Mouse (Mus musculus) hematopoietic stem cell, adult 5-6 weeks (primary cell): ENCODE measurements around the gene Lrit3. TPM values are rescaled to one million over a fixed set of nuclear protein-coding genes. Genes with fewer than 3 reads are reported as not detected.

Experiments used
- ATAC-seq, 2 experiments: fragments of 125-278 bp in 1 of 2; replicated peaks in 1 of 2; 2 replicates each; pipeline ENCODE4 v1.8.0; 2016 to 2017; ENCODE audit warnings: inconsistent platforms in 2 of 2, mild to moderate bottlenecking in 2 of 2, moderate number of reproducible peaks in 2 of 2, low read depth in 1 of 2, moderate TSS enrichment in 1 of 2; ENCODE audit not compliant: low FRiP score in 2 of 2, poor library complexity in 2 of 2, severe bottlenecking in 2 of 2, insufficient read depth in 1 of 2, low TSS enrichment in 1 of 2
- total RNA-seq: library from RNA; stranded (forward); fragments of 172-1452, 232-1000 nt; gene quantifications from 2 replicates; pipeline ENCODE4 v1.2.3, GENCODE M21; 2017

Gene Lrit3
- not detected in 2 replicates for total RNA-seq

DNA sequence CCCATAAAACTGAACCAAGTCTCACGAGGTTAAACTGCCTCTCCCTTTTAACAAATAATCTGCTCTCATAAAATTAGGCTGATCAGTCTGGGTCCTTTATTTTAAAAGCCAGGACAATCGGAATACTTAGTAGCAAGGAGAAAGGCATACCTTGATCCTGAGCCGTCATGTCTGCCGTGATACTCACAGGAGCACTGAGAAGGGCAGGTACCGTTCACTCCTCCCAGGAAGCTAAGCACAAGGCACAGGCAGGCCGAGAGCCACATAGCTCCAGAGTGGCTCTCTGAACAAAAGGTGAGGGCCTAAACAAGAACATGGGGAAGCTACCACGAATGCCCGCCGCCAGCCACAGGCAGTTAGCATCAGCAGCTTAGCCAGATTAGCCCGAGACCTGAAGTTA lies at the start of gene Lrit3:
Gene Lrit3, minus strand, starts transcription at position 266 of the 400 bp plus-strand sequence.
- no peak for ATAC-seq

DNA sequence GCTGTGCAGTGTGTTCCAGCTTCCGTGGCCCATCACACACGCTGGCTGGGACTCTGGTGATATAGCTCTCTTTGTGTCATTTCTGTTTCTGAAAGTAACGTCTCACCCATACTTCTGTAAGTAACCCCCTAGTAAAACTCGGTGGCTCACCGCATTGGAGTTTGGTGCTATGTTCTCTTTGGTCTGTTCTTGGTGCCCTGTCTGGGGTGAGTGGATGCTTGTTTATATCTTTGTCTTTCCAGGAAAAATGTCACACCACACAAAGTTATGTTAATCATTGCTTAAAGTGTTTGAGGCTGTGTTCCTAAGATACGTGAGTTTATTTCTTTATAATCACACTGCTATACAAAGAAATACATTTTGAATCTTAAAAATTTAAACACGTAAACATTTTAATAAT lies 43.0 kb upstream of the Lrit3 start:
- no peak for ATAC-seq

DNA sequence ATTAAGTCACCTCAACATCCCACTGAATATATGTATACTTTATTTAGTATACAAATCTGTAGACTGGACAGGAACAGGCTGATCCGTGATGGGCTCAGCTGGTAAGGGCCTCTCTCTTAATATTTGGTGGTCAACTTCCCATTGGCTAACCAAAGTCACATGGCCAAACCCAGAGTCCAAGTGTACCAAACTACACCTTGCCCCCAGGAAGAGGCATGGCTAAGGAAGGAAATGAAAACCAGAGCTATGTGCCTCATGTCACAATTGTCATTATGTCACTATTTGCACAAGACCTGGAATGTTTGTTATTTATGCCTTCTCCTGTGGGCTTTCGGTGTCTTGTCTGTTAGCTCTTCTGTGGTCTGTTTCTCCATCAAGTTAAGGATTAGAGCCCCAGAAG lies 42.0 kb upstream of the Lrit3 start:
- ATAC-seq: no peak

- no peak for ATAC-seq
Measured at GRCm38 (mm10) chr3:129838017-129838416, 34.2 kb upstream of the Lrit3 start.

DNA sequence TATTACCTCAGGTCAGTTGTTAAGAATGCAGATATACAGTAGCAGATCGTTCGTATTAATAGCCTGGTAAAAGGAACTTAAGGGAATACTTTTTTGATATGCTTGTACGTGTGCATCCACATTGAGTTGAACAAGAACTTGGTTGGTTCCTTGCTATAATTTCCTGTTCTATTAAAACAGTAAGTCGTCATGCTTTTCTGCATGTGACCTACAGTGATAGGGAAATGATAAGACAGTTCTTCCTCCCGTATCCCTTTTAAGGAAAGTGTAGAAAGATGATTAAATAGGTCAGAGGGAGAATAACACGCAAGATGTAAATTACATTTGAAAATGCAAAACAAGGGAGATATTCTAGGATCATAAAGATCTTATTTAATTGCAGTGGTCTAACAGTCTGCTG lies 33.1 kb upstream of the Lrit3 start:
- ATAC-seq: no peak

- no peak for ATAC-seq
Measured at GRCm38 (mm10) chr3:129836051-129836697, 32.3 kb upstream of the Lrit3 start.

DNA sequence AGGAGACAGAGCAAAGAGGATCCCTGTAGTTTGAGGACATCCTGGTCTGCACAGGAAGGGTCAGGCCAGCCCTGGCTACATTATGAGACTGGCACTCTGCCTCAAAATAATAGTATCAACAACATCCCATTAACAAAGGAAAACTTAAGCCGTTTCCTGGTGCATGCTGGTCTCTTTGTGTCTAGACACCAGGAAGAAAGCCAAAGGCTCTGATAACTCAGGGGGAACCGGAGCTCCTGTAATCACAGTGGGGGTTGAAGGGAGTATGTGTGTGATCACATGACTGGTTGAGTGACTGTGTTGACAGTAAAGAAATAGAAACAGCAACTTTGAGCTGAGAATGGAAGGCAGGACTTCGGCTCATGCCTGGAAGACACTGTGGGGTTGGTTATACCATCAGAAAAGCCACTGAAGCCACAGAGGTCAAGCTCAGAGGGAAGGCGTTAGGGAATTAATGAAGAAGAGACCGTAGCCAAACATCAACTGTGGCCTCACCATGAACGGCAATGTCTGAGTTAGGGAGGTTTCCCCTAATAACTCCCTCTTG lies 31.6 kb upstream of the Lrit3 start, which contains the start of gene Cfi:
Gene Cfi, plus strand, starts transcription at position 497 of the 547 bp plus-strand sequence.
- ATAC-seq: no peak

GRCm38 (mm10) chr3:129831035-129831568 lies 27.3 kb upstream of the Lrit3 start, which contains the start of gene Gar1:
TSS of gene Gar1 (minus strand) at chr3:129831396.
- ATAC-seq: peak; percentile 92

DNA sequence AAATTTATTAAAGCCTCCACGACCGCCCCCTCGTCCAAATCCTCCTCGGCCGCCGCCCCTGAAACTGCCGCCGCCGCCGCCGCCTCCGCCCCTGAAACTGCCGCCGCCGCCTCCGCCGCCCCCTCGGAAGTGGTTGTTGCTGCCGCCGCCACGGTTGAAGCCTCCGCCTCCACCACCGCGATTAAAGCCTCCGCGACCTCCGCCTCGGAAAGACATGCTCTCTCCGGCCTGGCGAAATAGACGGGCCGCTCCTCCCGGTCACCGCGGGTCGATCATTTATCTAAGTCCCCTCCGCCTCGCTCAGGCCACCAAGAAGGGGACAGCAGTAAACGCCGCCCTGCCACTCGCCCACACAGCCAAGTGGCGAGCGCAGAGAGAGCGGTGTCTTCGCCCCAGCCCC lies 26.8 kb upstream of the Lrit3 start:
- ATAC-seq: peak in 1 of 2 experiments; percentile 19; a peak in 2 of 4 replicates

- ATAC-seq: no peak
Measured at GRCm38 (mm10) chr3:129827691-129828090, 23.9 kb upstream of the Lrit3 start.

- ATAC-seq: no peak
Measured at GRCm38 (mm10) chr3:129826691-129827090, 22.9 kb upstream of the Lrit3 start.

DNA sequence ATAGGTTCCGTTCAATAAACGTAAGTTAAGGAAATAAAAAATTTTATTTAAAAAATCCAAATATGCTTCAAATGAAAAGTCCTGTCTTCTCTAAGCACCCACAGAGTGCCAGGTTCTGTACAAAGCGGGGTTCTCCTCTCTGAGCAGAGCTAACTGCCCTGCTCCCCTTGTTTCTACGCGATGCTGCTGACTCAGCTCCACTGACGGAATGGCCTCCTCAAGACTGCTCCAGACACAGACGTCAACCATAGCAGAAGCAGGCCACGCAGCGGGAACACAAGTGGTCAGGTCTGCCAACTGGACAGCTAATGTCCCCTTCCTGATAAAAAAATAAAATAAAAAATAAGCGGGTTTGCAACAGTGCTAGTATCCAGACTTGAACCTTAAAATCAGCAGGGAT lies 21.1 kb upstream of the Lrit3 start:
- no peak for ATAC-seq

DNA sequence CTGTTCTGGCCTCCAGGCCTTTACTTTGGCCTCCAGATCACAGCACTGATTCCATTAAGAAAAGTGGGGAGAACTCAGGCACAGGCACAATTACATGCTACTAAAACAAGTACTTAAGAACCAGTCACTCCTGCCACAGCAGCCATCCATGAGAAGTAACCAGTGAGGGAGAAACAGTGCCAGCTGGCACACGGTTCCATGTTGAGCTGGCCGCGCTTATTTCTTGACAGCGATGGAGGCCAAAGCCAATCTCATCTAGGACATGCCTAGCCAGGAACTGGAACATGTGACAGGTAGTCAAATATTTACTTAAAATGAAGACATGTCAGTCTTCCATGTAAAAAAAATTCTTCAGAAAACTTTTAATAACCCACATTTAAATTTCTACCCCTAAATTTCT lies 20.3 kb upstream of the Lrit3 start:
- no peak for ATAC-seq

DNA sequence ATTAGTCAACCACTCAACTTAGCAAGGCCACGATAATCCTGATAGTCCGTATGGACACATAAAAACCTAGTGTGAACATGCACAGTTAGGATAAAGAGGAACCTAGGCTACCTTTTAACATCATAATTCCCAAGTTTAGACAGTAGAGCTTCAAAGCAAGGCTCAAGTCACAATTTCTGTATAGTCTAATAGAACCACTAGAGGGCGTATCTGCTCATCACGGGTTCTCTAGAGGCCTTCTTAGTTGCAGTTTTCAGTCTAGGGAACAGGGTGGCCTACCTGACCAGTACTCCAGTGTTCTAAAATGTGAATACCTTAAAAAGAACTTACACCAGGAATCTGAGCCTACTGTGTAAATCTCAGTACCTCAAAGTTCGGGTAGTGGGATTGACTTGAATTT lies 19.5 kb upstream of the Lrit3 start:
- peak; percentile 73 to 85 for ATAC-seq

DNA sequence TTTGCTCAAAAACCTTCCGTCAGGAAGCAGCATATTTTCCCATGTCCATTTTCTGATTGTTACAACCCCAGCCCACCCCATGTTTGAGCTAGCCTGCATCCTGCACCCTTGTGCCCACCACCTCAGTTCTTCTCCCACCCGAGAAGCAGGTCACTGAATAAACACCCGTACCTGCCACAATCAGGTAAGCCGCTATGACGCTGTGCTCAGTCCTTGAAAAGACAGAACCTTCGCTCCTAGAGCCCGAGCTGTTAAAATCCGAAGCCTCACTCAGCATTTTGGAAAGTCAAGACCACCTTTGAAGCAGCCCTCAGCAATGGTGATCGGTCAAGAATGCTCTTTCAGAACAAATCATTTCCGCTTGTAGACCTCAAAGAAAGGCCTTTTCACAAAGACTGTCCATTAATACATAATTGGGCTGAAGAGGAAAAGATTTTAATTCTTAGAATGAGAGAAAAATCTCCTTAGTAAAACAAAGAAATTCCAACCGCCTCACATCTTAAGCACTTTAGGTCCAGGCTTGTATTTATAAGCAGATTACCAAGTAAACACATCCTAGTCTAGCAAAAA lies 18.5 kb upstream of the Lrit3 start, which contains the start of gene Rrh:
Gene Rrh, minus strand, starts transcription at position 382 of the 570 bp plus-strand sequence.
- ATAC-seq: no peak

DNA sequence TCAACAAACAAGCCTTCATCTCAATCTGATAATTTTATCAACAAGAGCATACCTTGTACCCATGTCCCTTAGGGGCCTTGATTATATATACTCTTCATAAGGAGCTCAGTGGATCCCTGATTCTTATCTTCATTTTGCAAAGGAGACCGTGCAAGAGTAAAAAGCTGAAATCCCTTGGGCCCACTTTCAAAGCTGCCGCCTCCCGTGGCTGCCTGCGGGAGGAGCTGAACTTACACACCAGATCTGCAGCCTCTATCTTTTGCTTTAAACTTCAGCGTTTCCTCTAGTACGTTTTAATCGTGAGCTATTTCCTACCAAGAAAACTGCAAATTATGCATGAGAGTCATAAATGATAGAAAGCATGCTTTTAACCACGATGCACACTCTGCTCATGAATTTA lies 17.9 kb upstream of the Lrit3 start:
- ATAC-seq: no peak

DNA sequence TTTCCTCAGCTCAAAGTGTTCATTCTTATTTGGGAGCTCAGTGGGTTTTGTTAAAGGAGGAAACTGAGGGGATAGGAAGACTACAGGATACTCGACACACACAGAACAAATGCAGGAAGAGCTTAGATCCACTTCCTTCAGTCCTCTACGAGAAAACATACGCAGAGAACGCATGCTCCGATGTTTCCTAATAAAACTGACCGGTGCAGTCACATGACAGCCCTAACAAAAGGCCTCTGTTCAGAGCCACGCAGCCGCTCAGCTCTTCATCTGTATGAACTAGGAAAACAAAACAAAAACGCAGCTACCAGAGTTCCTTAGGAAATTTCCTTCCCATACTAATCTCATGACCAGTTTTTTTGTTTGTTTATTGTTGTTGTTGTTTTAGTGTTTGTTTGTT lies 17.0 kb upstream of the Lrit3 start:
- no peak for ATAC-seq

DNA sequence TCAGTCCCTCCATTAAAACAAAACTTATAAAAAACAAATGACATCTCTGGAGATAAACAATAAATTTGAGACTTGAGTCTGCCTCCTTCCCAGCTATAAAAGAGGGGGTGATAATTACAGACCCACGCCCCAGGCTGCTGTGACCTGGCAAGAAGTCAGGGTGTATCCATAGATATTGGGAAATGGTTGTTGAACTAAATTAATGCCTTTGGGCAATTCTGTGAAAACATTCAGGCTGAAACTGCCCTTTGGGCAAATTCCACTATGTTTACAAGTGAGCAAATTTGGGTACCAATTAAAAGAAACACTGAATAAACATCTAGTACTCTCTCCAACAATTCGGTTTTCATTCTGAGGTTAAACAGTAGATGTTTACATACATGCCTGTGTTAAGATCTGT lies 4.8 kb downstream of the Lrit3 start:
- no peak for ATAC-seq
